Mouse (Mus musculus) ES-Bruce4 (cell line): Measurements from ENCODE around the gene Rhob.

ENCODE experiments used
- CTCF ChIP-seq: IDR thresholded peaks from one replicate; pipeline ENCODE4 v1.8.1; 2011; ENCODE audit warnings: low read depth, low read length
- EP300 ChIP-seq: IDR thresholded peaks from 2 replicates; pipeline ENCODE4 v1.6.1; 2011; ENCODE audit warnings: low read depth, low read length; ENCODE audit not compliant: insufficient read depth
- POLR2A ChIP-seq: IDR thresholded peaks from one replicate; pipeline ENCODE4 v1.8.1; 2011; ENCODE audit warnings: low read length; ENCODE audit not compliant: insufficient read depth

DNA sequence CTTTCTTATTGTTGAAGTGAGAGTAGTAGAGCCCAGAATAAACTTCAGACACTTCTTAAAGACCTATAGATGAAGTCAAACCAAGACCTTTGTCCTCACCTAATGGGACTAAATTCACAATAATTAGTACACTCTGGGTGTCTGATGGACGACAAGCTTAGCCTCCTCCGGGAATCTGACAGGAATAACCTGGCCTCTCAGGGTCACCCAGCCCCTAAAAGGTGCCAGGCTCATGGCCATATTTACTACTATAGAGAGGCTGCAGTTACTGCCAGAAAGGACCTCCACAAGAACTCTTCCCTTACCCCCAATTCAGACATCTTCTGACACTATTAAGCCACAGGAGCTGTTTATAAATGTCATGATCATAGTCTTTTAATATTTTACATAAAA is 2.5 kb downstream of the Rhob start:
- no peak for TF ChIP-seq EP300
- no peak for TF ChIP-seq CTCF
- no peak for TF ChIP-seq POLR2A
